Mouse (Mus musculus): ENCODE data around the gene Smok3a. TPM values are rescaled to one million over a fixed set of nuclear protein-coding genes. Genes with fewer than 3 reads are reported as not detected.
"Not testable (repeated sequence)": the region's sequence is repeated elsewhere in the genome, so short reads cannot be mapped to it uniquely, and the experiment has no call there.

The Smok3a gene
- total RNA-seq (2012; rRNA removed): not detected in 2 replicates
- not detected in 2 replicates for total RNA-seq (2014; rRNA removed)
- polyA plus RNA-seq (2012; ENCODE audit: insufficient read length, low read depth): not detected in 2 replicates

- H3K27me3 ChIP-seq (replicated peaks); H3K4me2 ChIP-seq (ENCODE audit: insufficient read depth, low read depth, poor library complexity, severe bottlenecking); H3K27ac ChIP-seq (ENCODE audit: insufficient read depth, low read depth); H3K36me3 ChIP-seq (replicated peaks in 1 of 2; ENCODE audit: control insufficient read depth in 1 of 2, insufficient read depth in 1 of 2, low read length in 1 of 2); H3K4me1 ChIP-seq (ENCODE audit: control insufficient read depth in 1 of 2, insufficient read depth in 2 of 2); H3K9ac ChIP-seq (ENCODE audit: insufficient read depth, low read depth); DNase-seq (ENCODE audit: extremely low read depth); H3K79me2 ChIP-seq (replicated peaks; ENCODE audit: control insufficient read depth, extremely low read depth, insufficient read depth, poor library complexity, severe bottlenecking); H3K4me3 ChIP-seq (replicated peaks in 1 of 3; ENCODE audit: low read depth in 2 of 3, low read length in 2 of 3, poor library complexity in 1 of 3); in situ Hi-C loops (cut with MboI; ENCODE audit: low pct_ligation_motif_present, low pct_unique_long_range_greater_than_20kb, low sequenced_read_pairs); dilution Hi-C loops (cut with MboI; ENCODE audit: extremely low pct_ligation_motif_present, extremely low pct_unique_long_range_greater_than_20kb, low sequenced_read_pairs); H3K9me3 ChIP-seq (replicated peaks; ENCODE audit: low read length): not testable (repeated sequence)
Observed at GRCm38 (mm10) chr5:138020961-138021479, at the start of gene Smok3a, which contains the start of gene Smok3b. Smok3a (plus strand) TSS chr5:138021261. Smok3b (plus strand) TSS chr5:138021429.

GRCm38 (mm10) chr5:137973161-137973560 is 47.9 kb upstream of the Smok3a start:
- Histone ChIP-seq H3K27ac (ENCODE audit: insufficient read depth, low read depth) (no peak overlapping the region), H3K79me2 (replicated peaks; ENCODE audit: control insufficient read depth, extremely low read depth, insufficient read depth, poor library complexity, severe bottlenecking) (no peaks in the 10 kb centered on the region), H3K4me2 (ENCODE audit: insufficient read depth, low read depth, poor library complexity, severe bottlenecking) (no peak overlapping the region), H3K4me1 (ENCODE audit: control insufficient read depth in 1 of 2, insufficient read depth in 2 of 2) (no peaks in the 10 kb centered on the region), H3K36me3 (replicated peaks in 1 of 2; ENCODE audit: control insufficient read depth in 1 of 2, insufficient read depth in 1 of 2, low read length in 1 of 2) (no peaks in the 10 kb centered on the region), H3K9ac (ENCODE audit: insufficient read depth, low read depth) (no peak overlapping the region), H3K27me3 (replicated peaks) (peaks cover 15% of the 10 kb centered on the region), H3K9me3 (replicated peaks; ENCODE audit: low read length) (no peaks in the 10 kb centered on the region), H3K4me3 (replicated peaks in 1 of 3; ENCODE audit: low read depth in 2 of 3, low read length in 2 of 3, poor library complexity in 1 of 3) (no peak overlapping the region)
- dilution Hi-C loops (cut with MboI; ENCODE audit: extremely low pct_ligation_motif_present, extremely low pct_unique_long_range_greater_than_20kb, low sequenced_read_pairs) (no loop called here), in situ Hi-C loops (cut with MboI; ENCODE audit: low pct_ligation_motif_present, low pct_unique_long_range_greater_than_20kb, low sequenced_read_pairs) (loop anchor here (5.0 kb wide), 1 partner anchor 81 kb away; no protein-coding TSS in a partner anchor)
- TF ChIP-seq MAFK (IDR thresholded peaks at IDR 0.05; ENCODE audit: insufficient replicate concordance, low read length) (no peak), NELFE (IDR thresholded peaks at IDR 0.05; ENCODE audit: low read depth, low read length) (no peak), SMC3 (IDR thresholded peaks at IDR 0.05; ENCODE audit: low read depth, low read length) (peak; percentile 44), CHD2 (IDR thresholded peaks at IDR 0.05; ENCODE audit: low read length) (no peak), TCF12 (IDR thresholded peaks at IDR 0.05; ENCODE audit: low read depth, low read length) (no peak), USF2 (conservative IDR thresholded peaks at IDR 0.05; ENCODE audit: low read depth, low read length) (no peak), NRF1 (IDR thresholded peaks at IDR 0.05; ENCODE audit: low read depth, low read length) (no peak), RCOR1 (conservative IDR thresholded peaks at IDR 0.05; ENCODE audit: low read depth, low read length) (no peak), MXI1 (IDR thresholded peaks at IDR 0.05; ENCODE audit: low read depth, low read length) (no peak), IRF4 (IDR thresholded peaks at IDR 0.05; ENCODE audit: low read depth, low read length) (no peak), JUND (conservative IDR thresholded peaks at IDR 0.05; ENCODE audit: low read depth, low read length) (no peak), ZC3H11A (IDR thresholded peaks at IDR 0.05; ENCODE audit: low read depth, low read length) (no peak), E2F4 (IDR thresholded peaks at IDR 0.05; ENCODE audit: insufficient replicate concordance, low read depth, low read length) (no peak), ZNF384 (IDR thresholded peaks at IDR 0.05; ENCODE audit: low read depth, low read length) (no peak), CTCF (conservative IDR thresholded peaks at IDR 0.05 in 1 of 2, IDR thresholded peaks at IDR 0.05 in 1 of 2; ENCODE audit: low read depth in 2 of 2, low read length in 2 of 2) (peak in 1 of 2 experiments; percentile 66; a peak in 3 of 4 replicates), RAD21 (IDR thresholded peaks at IDR 0.05; ENCODE audit: low read depth, low read length) (peak; percentile 49)
- peak; percentile 46 for DNase-seq (ENCODE audit: extremely low read depth)

Data from CH12.LX (cell line).